Mouse (Mus musculus) gastrocnemius, adult 18-20 months (tissue): Measurements from ENCODE around the gene March8. TPM values are rescaled to one million over a fixed set of nuclear protein-coding genes. Genes with fewer than 3 reads are reported as not detected.

Experiments used
- DNase-seq: peaks from one replicate; pipeline ENCODE4 v3.0.0; 2021; ENCODE audit warnings: low spot score
- total RNA-seq, 2 experiments: library from RNA; stranded (reverse); gene quantifications; 2 replicates each; pipeline ENCODE4 v1.2.3; 2021

The March8 gene
- total RNA-seq, 2 experiments from 2014 or later, result 24.6 to 27.8 TPM

GRCm38 (mm10) chr6:116406680-116407079 lies 68.9 kb downstream of the March8 start:
- DNase-seq, result no peak

DNA sequence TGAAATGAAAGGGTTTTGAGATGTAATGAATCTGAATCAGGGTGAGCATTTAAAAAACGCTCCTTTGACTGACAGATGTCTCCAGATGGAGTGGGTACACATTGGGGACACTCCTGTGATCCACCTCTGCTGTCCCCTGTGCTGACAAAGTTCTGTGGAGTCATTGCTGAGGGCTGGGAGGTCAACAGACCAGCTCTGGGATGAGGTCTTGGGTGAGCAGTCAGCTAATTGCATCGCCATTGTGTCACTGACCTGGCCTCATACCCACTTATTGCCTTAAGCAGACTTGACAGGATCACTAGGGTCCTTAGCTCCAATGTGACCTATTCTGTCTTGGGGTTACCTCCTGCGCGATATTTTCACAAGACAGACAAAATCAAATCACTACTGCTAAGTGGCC lies 69.4 kb downstream of the March8 start:
- no peak for DNase-seq

- DNase-seq, result no peak
Observed at GRCm38 (mm10) chr6:116407956-116408657, 70.3 kb downstream of the March8 start.

- DNase-seq, result no peak
Observed at GRCm38 (mm10) chr6:116410436-116410835, 72.6 kb downstream of the March8 start.

- DNase-seq, result no peak
Observed at GRCm38 (mm10) chr6:116411716-116412115, 73.9 kb downstream of the March8 start.

- DNase-seq, result no peak
Observed at GRCm38 (mm10) chr6:116412546-116413325, 74.9 kb downstream of the March8 start.

GRCm38 (mm10) chr6:116415126-116415676 lies 77.4 kb downstream of the March8 start:
- no peak for DNase-seq

DNA sequence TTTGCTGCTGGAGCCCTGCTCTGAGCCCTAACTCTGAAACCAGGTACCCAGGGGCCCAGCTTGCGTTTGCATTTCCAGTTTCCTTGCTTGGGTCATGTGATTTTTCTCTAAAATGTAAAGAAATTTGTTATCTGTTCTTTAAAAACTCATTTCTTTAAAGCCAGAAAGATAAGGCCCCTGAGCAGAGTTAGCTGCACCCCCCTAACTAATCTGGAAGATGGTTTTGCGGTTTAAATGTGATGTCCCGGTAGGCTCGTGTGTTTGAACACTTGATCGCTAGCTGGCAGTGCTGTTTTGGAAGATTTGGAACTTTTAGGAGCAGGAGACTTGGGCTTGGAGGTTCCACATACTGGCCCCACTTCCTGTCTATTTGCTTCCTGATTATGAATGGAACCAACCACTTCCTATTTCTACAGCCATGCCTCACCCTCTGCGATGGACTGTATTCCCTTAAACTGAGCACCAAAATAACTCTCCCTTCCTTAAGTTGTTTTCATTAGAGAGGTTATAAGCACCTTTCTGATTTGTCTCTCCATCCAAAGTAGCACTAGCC lies 78.3 kb downstream of the March8 start:
- DNase-seq, result no peak

- no peak for DNase-seq
Observed at GRCm38 (mm10) chr6:116417518-116418315, 79.9 kb downstream of the March8 start.

GRCm38 (mm10) chr6:116418487-116418886 lies 80.7 kb downstream of the March8 start:
- DNase-seq, result no peak

DNA sequence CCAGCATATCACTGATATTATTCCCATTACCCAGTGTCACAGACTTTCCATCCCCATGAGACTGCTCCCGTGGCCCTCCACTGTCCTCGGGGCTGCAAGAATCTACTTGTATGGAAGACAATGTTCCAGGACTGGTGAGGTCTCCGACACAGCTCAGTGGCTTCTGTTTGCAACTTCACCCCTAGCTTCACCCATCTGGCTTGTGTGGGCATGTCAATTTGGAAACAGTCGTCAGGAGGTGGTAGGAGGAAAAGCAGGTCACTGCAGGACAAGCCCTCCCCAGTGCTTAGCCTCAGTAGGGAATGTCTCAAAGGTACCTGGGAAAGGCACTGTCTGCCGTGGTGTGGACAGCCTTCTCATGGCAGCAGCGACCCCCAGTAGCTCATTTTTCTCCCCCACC lies 81.9 kb downstream of the March8 start:
- DNase-seq, result no peak

- DNase-seq, result no peak
Observed at GRCm38 (mm10) chr6:116420271-116420670, 82.4 kb downstream of the March8 start.

DNA sequence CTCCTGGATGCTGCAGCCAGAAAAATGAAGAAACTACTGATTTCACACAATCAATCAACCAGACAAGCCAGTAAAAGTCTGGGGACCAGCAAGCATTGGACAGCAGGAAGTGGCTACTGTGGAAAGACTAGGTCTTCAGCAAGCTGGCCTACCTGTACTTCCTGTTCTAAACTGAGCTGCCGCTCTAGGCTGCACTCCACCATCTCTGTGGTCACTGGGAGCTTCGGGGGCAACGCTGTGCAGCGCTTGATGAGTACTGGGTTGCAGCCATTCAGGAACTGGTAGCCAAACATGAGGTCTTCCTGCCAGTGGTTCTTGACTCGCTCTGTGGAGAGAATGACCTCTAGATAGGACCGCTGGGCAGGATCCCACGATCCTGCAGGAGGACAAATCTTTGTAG lies 85.2 kb downstream of the March8 start:
- no peak for DNase-seq

DNA sequence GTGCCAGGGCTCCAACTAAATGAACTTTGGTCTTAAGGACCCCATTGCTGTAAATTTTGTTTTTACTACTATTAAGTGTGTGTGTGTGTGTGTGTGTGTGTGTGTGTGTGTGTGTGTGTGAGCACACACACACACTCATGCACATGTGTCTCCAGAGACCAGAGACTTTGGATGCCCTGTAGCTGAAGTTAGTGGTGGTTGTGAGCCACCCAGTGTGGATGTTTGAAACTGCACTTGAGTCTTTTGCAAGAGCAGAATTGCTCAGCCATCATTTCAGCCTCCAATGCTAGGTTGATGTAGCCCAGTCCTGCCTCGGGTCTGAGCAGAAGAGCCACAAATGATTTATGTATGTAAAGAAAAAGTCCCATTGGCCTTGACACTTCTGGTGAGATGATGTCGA lies 85.8 kb downstream of the March8 start:
- no peak for DNase-seq

GRCm38 (mm10) chr6:116427552-116427951 lies 89.7 kb downstream of the March8 start:
- no peak for DNase-seq

- no peak for DNase-seq
Observed at GRCm38 (mm10) chr6:116428282-116428681, 90.5 kb downstream of the March8 start.

GRCm38 (mm10) chr6:116438864-116439263 lies 101.0 kb downstream of the March8 start:
- DNase-seq, result no peak

GRCm38 (mm10) chr6:116439531-116439930 lies 101.7 kb downstream of the March8 start:
- no peak for DNase-seq

DNA sequence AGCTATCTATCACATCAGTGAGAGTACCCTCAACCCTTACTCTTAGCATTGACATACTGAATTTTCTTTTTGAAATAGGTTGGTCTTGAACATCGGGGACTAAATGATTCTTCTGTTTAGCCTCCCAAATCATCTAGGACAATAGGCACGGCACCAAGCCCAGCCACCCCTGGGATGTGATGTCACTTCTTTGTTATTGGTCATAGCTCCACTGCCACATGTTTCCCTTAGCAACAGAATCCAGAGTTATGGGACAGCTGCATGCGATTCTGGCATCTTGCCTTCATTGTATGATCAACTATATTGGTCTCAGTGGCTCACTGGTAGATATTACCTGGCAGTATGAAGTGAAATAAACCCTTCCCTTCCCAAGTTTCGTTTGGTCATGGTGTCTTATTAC lies 102.6 kb downstream of the March8 start:
- DNase-seq, result no peak

GRCm38 (mm10) chr6:116440849-116441248 lies 103.0 kb downstream of the March8 start:
- DNase-seq, result no peak

DNA sequence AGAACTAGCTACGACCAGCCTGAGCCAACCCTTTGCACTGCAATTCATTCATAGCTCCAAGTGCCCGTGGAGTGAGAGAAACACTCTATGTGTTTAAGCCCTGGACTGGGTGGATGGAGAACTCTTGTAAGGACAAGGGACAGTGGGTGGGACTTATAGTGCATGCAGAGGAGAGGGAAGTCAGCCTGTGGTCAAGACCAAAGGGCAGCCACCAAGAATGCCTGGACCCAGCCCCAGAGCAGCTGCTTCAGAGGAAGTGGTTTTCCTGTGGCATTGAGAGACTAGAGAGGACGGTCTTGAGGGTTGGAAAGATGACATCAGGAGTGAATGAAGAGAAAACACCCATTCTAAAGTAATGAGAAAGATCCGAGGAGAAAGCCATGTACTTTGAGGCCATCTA lies 118.0 kb downstream of the March8 start:
- peak; percentile 8 for DNase-seq

- no peak for DNase-seq
Observed at GRCm38 (mm10) chr6:116456482-116456881, 118.7 kb downstream of the March8 start.
